Mouse (Mus musculus) limb, embryonic 11.5 days (tissue): ENCODE results near the gene Tcn2. TPM values are rescaled to one million over a fixed set of nuclear protein-coding genes. Genes with fewer than 3 reads are reported as not detected.

ENCODE experiments used
- ATAC-seq: fragments of 200-750 bp; cut with Nextera tagmentation; 2 replicates; pipeline ENCODE4 v1.8.0; 2017; ENCODE audit warnings: low read depth; ENCODE audit not compliant: insufficient number of reproducible peaks, low FRiP score, low TSS enrichment
- DNase-seq: peaks from one replicate; pipeline ENCODE4 v3.0.0-alpha.2; 2015; ENCODE audit warnings: low spot score
- H3K27ac ChIP-seq: fragments of 300-500 bp; sonication (generic); replicated peaks from 2 replicates; pipeline ENCODE4 v1.5.1; 2014; ENCODE audit warnings: low read depth, mild to moderate bottlenecking, low read length
- H3K27me3 ChIP-seq: fragments of 300-500 bp; sonication (generic); 2 replicates; pipeline ENCODE4 v1.6.1; 2014; ENCODE audit warnings: mild to moderate bottlenecking, low read length, mixed read lengths; ENCODE audit not compliant: control insufficient read depth, insufficient read depth
- H3K36me3 ChIP-seq: fragments of 300-500 bp; sonication (generic); 2 replicates; pipeline ENCODE4 v1.6.1; 2014; ENCODE audit warnings: mild to moderate bottlenecking, low read length, moderate library complexity, mixed read lengths; ENCODE audit not compliant: control insufficient read depth, insufficient read depth
- H3K4me1 ChIP-seq: fragments of 300-500 bp; sonication (generic); 2 replicates; pipeline ENCODE4 v1.6.1; 2014; ENCODE audit warnings: low read length, mixed read lengths; ENCODE audit not compliant: control insufficient read depth, insufficient read depth
- H3K4me2 ChIP-seq: fragments of 300-500 bp; sonication (generic); 2 replicates; pipeline ENCODE4 v1.6.1; 2014; ENCODE audit warnings: low read depth, mild to moderate bottlenecking, moderate library complexity; ENCODE audit not compliant: severe bottlenecking
- H3K4me3 ChIP-seq: fragments of 300-500 bp; sonication (generic); 2 replicates; pipeline ENCODE4 v1.5.1; 2014; ENCODE audit warnings: low read depth, low read length
- H3K9ac ChIP-seq: fragments of 300-500 bp; sonication (generic); 2 replicates; pipeline ENCODE4 v1.6.1; 2014; ENCODE audit warnings: mild to moderate bottlenecking, low read length
- H3K9me3 ChIP-seq: fragments of 300-500 bp; sonication (generic); 2 replicates; pipeline ENCODE4 v1.6.1; 2016; ENCODE audit warnings: low read length; ENCODE audit not compliant: control insufficient read depth
- WGBS: fragments of 180-500 bp; shearing (Covaris S2); extraction: QIAGEN DNeasy Blood & Tissue Kit; methylation state at CpG from one replicate; pipeline ENCODE4 v1.1.7; 2014; 5-methylcytosine and 5-hydroxymethylcytosine counted together
- polyA plus RNA-seq: library from polyadenylated mRNA; unstranded; fragments of >200 nt; fragmentation: Nextera tagmentation; extraction: Ambion mirVana; gene quantifications from 2 replicates; pipeline ENCODE4 v1.2.1, GENCODE M21; 2014

Gene Tcn2
- polyA plus RNA-seq, 1 experiment from 2014 or later = 28.9 TPM

DNA sequence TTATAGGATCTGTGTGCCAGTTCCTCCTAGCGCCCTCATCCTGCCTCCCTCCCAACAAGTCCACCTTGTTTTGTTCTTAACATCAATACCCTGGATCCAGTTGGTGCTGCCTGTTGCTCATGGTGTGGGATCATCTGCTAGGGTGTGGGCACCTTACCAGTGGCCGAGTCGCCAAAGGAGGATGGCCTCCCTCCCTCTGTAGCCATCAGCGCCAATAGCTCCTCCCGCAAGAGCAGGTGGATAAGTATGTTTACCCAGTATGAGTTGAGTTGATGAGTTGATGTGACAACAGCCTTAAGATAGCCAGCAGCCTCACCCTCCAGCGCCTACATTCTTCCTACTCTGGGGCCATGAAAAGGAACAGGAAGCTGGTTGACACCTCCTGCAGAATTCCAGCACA is 31.7 kb downstream of the Tcn2 start:
- Histone ChIP-seq H3K9me3 (no peaks in the 10 kb centered on the region), H3K36me3 (0 out of 2 replicates have a peak, but pooled peaks cover 2% of the 10 kb centered on the region), H3K27ac (no peak overlapping the region), H3K9ac (no peak overlapping the region), H3K4me3 (no peak overlapping the region), H3K4me1 (no peaks in the 10 kb centered on the region), H3K27me3 (no peaks in the 10 kb centered on the region), H3K4me2 (no peak overlapping the region)
- 78% methylated on average over 6 of the region's 6 CpGs for WGBS
- DNase-seq = no peak
- ATAC-seq = no peak

DNA sequence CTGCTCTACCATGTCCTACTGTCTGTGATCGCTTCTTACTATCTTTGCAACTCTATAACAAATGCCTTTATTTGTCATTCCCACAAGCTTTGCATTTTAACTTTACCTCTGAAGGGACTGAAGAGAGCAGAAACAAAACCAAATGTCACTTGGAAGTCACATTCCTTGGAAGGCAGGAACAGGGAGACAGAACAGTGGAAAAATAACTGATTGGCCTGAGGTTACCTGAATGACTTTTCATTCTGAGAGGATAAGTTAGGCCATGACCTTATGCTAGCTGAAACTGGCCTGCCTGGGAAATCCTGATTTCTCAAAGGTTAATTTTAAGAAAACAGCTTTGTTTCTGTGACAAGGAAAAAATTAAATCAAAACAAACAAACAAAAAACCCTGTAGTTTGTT is 36.0 kb downstream of the Tcn2 start:
- Histone ChIP-seq H3K4me1 (no peaks in the 10 kb centered on the region), H3K9ac (no peak overlapping the region), H3K4me2 (no peak overlapping the region), H3K27ac (no peak overlapping the region), H3K36me3 (0 out of 2 replicates have a peak, but pooled peaks cover 2% of the 10 kb centered on the region), H3K9me3 (no peaks in the 10 kb centered on the region), H3K4me3 (no peak overlapping the region), H3K27me3 (no peaks in the 10 kb centered on the region)
- DNase-seq (no peak), ATAC-seq (no peak)
- 71% methylated on average over 1 of the region's 1 CpGs for WGBS

- ATAC-seq (peak; percentile 8; the same call in 1 of the 2 replicates), DNase-seq (no peak)
- Histone ChIP-seq H3K4me1 (no peaks in the 10 kb centered on the region), H3K4me3 (peak overlapping the region; percentile 45), H3K9ac (peak overlapping the region; percentile 70), H3K27me3 (no peaks in the 10 kb centered on the region), H3K36me3 (0 out of 2 replicates have a peak, but pooled peaks cover 2% of the 10 kb centered on the region), H3K4me2 (peak overlapping the region; percentile 70), H3K27ac (peak overlapping the region; percentile 90), H3K9me3 (no peaks in the 10 kb centered on the region)
- WGBS = 4% methylated on average over 10 of the region's 10 CpGs
Measured at GRCm38 (mm10) chr11:3895458-3895857, 36.5 kb downstream of the Tcn2 start.

- H3K4me1 ChIP-seq = no peaks in the 10 kb centered on the region
- H3K36me3 ChIP-seq = 0 out of 2 replicates have a peak, but pooled peaks cover 2% of the 10 kb centered on the region
- H3K27ac ChIP-seq = peak within 1 kb of the TSS; percentile 90
- peak; percentile 92 for ATAC-seq
- WGBS = 2% methylated on average over 46 of the region's 46 CpGs
- no peaks in the 10 kb centered on the region for H3K9me3 ChIP-seq
- H3K4me2 ChIP-seq = peak within 1 kb of the TSS; percentile 70
- no peaks in the 10 kb centered on the region for H3K27me3 ChIP-seq
- peak within 1 kb of the TSS; percentile 70 for H3K9ac ChIP-seq
- DNase-seq = peak; percentile 97
- peak within 1 kb of the TSS; percentile 45 for H3K4me3 ChIP-seq
Measured at GRCm38 (mm10) chr11:3894406-3895281, 37.3 kb downstream of the Tcn2 start, which contains the start of the genes 4921536K21Rik and Dusp18. Gene 4921536K21Rik (minus strand): TSS chr11:3895098. Gene Dusp18 (plus strand): TSS chr11:3895240.

GRCm38 (mm10) chr11:3893970-3894369 is 38.0 kb downstream of the Tcn2 start:
- Histone ChIP-seq H3K4me2 (peak overlapping the region; percentile 70; the same call in 1 of the 2 replicates), H3K4me1 (no peaks in the 10 kb centered on the region), H3K9ac (no peak overlapping the region), H3K36me3 (0 out of 2 replicates have a peak, but pooled peaks cover 2% of the 10 kb centered on the region), H3K27me3 (no peaks in the 10 kb centered on the region), H3K27ac (no peak overlapping the region), H3K9me3 (no peaks in the 10 kb centered on the region), H3K4me3 (no peak overlapping the region; the same call in 1 of the 2 replicates)
- no peak for DNase-seq
- no peak for ATAC-seq
- 82% methylated on average over 6 of the region's 6 CpGs for WGBS

- Histone ChIP-seq H3K9ac (no peak overlapping the region), H3K9me3 (no peaks in the 10 kb centered on the region), H3K4me3 (no peak overlapping the region), H3K27ac (no peak overlapping the region), H3K36me3 (no peaks in the 10 kb centered on the region), H3K4me2 (no peak overlapping the region), H3K27me3 (no peaks in the 10 kb centered on the region), H3K4me1 (no peaks in the 10 kb centered on the region)
- no peak for ATAC-seq
- no peak for DNase-seq
- WGBS = 78% methylated on average over 5 of the region's 5 CpGs
Measured at GRCm38 (mm10) chr11:3887331-3887730, 44.6 kb downstream of the Tcn2 start.

DNA sequence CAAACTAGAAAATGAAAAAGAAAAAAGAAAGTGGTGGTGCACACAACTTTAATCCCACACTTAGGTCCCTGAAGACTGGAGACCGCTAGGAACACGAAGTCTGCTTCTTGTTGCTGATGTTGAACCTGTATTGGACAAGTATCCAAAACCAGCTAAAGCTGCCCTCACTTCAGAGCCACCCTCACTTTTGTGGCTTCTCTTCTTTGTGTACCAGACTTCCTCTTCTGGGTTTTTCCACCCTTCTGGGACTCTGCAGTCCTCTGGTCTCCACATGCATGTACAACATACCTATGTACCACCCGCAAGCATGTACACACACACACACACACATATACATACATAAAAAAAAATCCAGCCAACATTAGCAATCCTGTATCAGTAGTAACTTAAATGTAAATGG is 48.2 kb downstream of the Tcn2 start:
- Histone ChIP-seq H3K4me3 (no peak overlapping the region), H3K27me3 (no peaks in the 10 kb centered on the region), H3K4me1 (no peaks in the 10 kb centered on the region), H3K36me3 (no peaks in the 10 kb centered on the region), H3K9me3 (no peaks in the 10 kb centered on the region), H3K27ac (no peak overlapping the region), H3K4me2 (no peak overlapping the region), H3K9ac (no peak overlapping the region)
- ATAC-seq = no peak
- WGBS = 92% methylated on average over 3 of the region's 3 CpGs
- DNase-seq = no peak

DNA sequence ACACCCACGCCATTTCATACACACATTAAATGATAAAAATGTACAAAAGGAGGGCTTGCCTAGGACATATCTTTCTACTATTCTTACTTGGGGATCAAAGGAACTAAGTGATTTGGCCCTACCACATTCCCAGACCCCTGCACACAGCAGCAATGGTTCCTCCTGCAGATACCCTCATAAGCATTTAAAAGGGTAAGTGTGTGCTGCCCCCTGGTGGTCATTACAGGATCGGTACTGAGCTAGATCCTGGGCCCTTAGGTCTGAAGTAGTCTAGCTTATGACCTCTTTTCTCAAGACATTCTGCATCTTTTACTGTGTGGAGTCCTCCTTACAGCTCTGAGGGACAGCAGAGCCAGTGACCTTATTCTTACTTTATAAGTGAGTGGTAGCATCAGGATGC is 52.1 kb downstream of the Tcn2 start:
- DNase-seq (peak; percentile 82), ATAC-seq (no peak)
- Histone ChIP-seq H3K27ac (no peak overlapping the region), H3K9me3 (no peaks in the 10 kb centered on the region), H3K4me2 (no peak overlapping the region), H3K36me3 (no peaks in the 10 kb centered on the region), H3K27me3 (no peaks in the 10 kb centered on the region), H3K4me1 (no peaks in the 10 kb centered on the region), H3K9ac (no peak overlapping the region), H3K4me3 (no peak overlapping the region)
- 32% methylated on average over 2 of the region's 2 CpGs for WGBS
